Mouse (Mus musculus) layer of hippocampus, postnatal 14 days (tissue): Measurements from ENCODE around the gene Dapk1. TPM values are rescaled to one million over a fixed set of nuclear protein-coding genes. Genes with fewer than 3 reads are reported as not detected.

Source experiments
- DNase-seq, 2 experiments: peaks; one replicate each; pipeline ENCODE4 v3.0.0; 2021 to 2022; ENCODE audit warnings: low spot score in 2 of 2, mixed read lengths in 1 of 2
- total RNA-seq, 2 experiments: library from RNA; stranded (reverse); gene quantifications; 2 replicates each; pipeline ENCODE4 v1.2.3; 2021

The Dapk1 gene
- total RNA-seq, 2 experiments from 2014 or later: 87.4 to 91.0 TPM

GRCm38 (mm10) chr13:60789466-60789865 lies 187.7 kb downstream of the Dapk1 start:
- no peak for DNase-seq

- DNase-seq: no peak
These were observed 201.0 kb downstream of the Dapk1 start, which contains the start of gene Ctsll3 for GRCm38 (mm10) chr13:60802749-60803148. Ctsll3 (minus strand) TSS chr13:60802849.

DNA sequence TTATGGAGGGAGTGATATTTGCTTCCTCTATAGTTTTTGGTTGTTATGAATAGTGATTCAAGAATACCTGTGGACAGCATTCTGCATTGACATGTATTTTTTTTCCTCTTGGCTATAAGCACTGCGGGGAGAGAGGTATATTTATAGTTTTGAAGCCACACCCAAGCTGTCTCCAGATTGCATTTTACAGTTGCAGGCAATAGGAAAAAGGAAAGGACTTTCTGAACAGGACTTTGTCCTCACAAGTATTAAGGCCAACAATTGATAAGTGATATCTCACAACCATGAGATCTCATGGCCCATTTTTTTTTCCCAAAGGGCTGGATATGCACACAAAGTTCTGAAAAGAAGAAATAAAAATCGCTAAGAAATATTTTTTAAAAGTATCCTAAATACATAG lies 207.9 kb downstream of the Dapk1 start:
- DNase-seq: no peak

DNA sequence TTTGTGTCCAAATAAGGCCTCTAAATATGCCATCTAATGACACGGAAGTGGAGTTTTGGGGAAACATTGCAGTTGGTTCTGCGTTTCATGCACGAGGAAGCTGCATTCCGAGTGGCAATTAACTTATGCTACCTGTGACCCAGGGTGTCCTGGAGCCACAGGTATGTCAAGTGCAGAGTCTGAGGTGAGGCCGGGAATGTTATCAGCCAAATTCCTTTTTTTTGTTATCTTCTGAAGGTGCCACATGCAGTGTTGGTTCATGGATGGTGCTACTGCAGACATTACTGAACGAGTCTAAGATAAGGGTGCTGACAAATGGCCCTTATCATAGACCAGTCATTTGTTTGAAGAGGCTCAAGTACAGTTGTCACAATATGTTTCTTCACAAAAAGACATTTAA lies 211.0 kb downstream of the Dapk1 start:
- no peak for DNase-seq

Other genes starting within 250 kb of the Dapk1 start
- not detected for gene BC051665, start 184.4 kb downstream of the Dapk1 start, total RNA-seq
- gene Ctsll3, start 200.9 kb downstream of the Dapk1 start, total RNA-seq: not detected